Mouse (Mus musculus) lung, adult 2 months (tissue): ENCODE results near the gene Fam229a.

ENCODE experiments used
- CTCF ChIP-seq: fragments of 200-500 bp; IDR thresholded peaks from 2 replicates; pipeline ENCODE4 v1.5.1; 2011; ENCODE audit warnings: mild to moderate bottlenecking, low read length, control low read depth; ENCODE audit not compliant: insufficient read depth
- POLR2A ChIP-seq: fragments of 200-500 bp; IDR thresholded peaks from 2 replicates; pipeline ENCODE4 v1.6.1; 2011; ENCODE audit warnings: low read depth, mild to moderate bottlenecking, control low read depth, low read length, borderline replicate concordance; ENCODE audit errors: extremely low read depth

DNA sequence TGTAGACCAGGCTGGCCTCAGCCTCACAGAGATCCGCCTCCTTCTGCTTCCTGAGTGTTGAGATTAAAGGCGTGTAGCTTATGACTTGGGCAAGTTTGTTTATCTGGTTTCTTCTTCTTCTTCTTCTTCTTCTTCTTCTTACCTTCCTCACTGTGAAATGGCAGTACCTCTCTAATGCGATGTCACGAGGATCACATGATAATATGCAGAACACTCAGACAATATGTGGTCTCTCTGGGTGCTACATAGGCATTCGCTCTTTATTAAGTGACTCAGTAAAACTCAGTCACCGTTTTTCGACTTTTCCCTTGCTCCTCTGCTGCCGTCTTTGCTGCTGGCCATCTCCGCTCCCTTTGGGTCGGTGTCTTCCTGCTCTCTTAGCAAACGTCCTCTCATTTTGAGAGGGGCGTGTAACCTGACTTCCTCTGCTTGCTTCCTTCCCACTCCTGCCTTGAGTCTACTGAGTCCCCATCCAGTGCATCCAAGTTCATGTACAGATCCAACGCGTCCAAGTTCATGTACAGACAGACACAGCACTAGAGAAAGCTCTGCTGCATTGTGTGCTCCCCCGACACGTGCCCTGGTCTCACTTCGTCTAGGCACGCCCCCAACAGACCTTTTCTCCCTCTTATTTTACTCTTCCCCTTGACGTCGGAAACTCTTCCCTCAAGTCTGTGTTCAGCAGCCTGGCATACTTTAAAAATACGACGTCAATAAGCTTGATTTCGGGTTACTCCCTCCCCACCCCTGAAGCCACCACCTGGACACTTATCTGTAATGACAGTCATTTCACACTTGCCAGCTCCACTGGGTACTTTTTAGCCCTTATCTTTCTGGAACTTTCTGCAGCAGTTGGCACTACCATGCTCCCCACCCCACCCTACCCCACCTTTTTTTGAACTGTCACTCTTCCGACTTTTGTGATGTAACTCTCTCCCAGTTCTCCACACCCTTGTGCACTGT, 27.6 kb upstream of the Fam229a start:
- TF ChIP-seq CTCF (no peak), POLR2A (no peak)
